Mouse (Mus musculus) right cerebral cortex, adult 2 months (tissue): ENCODE results near the gene Zhx3.

Source experiments
- DNase-seq, 2 experiments: peaks; one replicate each; pipeline ENCODE4 v3.0.0; 2021 to 2022; ENCODE audit warnings: low spot score in 2 of 2

The Zhx3 gene

GRCm38 (mm10) chr2:160729851-160730796 is 142.7 kb downstream of the Zhx3 start:
- DNase-seq, result no peak

GRCm38 (mm10) chr2:160729436-160729835 is 143.4 kb downstream of the Zhx3 start:
- DNase-seq, result no peak

- DNase-seq, result peak; percentile 68 to 75
Observed at GRCm38 (mm10) chr2:160728972-160729371, 143.8 kb downstream of the Zhx3 start.

GRCm38 (mm10) chr2:160725877-160726864 is 146.6 kb downstream of the Zhx3 start:
- DNase-seq, result no peak

GRCm38 (mm10) chr2:160724536-160724935 is 148.3 kb downstream of the Zhx3 start:
- DNase-seq, result no peak

- DNase-seq, result no peak
Observed at GRCm38 (mm10) chr2:160723613-160724375, 149.0 kb downstream of the Zhx3 start.

GRCm38 (mm10) chr2:160722714-160723113 is 150.1 kb downstream of the Zhx3 start:
- DNase-seq, result no peak

- DNase-seq, result no peak
Observed at GRCm38 (mm10) chr2:160718811-160719210, 154.0 kb downstream of the Zhx3 start.

- DNase-seq, result no peak
Observed at GRCm38 (mm10) chr2:160717269-160717668, 155.5 kb downstream of the Zhx3 start.

GRCm38 (mm10) chr2:160715463-160716030 is 157.3 kb downstream of the Zhx3 start:
- no peak for DNase-seq

- DNase-seq, result no peak
Observed at GRCm38 (mm10) chr2:160707673-160708072, 165.1 kb downstream of the Zhx3 start.

- DNase-seq, result no peak
Observed at GRCm38 (mm10) chr2:160702824-160703223, 170.0 kb downstream of the Zhx3 start.

- DNase-seq, result no peak
Observed at GRCm38 (mm10) chr2:160701603-160702002, 171.2 kb downstream of the Zhx3 start.

- no peak for DNase-seq
Observed at GRCm38 (mm10) chr2:160700271-160700670, 172.5 kb downstream of the Zhx3 start.
